Mouse (Mus musculus): ENCODE data around the gene Plod3. TPM values are rescaled to one million over a fixed set of nuclear protein-coding genes. Genes with fewer than 3 reads are reported as not detected.
A peak's percentile ranks its signal among the peaks of the same experiment; 100 is the strongest.

Gene Plod3
- polyA plus RNA-seq, 1 experiment from 2014 or later: 34.8 TPM

DNA sequence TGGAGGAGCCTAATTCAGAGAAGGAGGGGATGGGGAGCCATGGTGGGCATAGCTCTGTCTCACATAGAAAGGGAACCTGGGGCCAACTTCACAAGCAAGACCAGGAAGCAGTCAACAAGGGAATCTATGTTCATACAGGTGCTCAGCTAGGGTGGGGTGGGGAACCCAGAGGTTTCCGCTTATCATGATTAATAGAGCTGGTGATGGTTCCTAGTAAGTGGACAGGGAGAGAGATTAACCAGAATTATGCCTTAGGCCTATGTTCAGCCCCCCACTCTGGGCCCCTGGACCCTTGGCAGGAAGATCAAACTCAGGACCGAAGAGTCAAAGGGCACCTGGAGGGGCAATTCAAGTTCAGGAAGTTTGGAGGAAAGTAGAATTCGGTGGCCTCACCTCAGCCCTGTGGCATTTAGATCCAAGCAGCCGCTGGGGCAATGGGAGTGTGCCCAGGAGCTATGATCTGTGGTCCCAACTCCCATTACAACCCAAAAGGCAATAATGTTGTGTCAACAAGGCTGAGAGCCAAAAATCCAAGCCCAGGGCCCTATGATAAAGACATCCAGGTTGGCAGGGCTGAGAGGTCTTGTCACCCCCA, 19.9 kb upstream of the Plod3 start:
- Histone ChIP-seq H3K36me3 (ENCODE audit: control insufficient read depth, insufficient read depth, low read length) (peaks cover 14% of the 10 kb centered on the region; the same call in 1 of the 2 replicates), H3K27me3 (ENCODE audit: control insufficient read depth, insufficient read depth, low read length) (no peaks in the 10 kb centered on the region), H3K27ac (ENCODE audit: low read depth, low read length) (0 out of 2 replicates have a peak overlapping the region, but pooled peaks have one; percentile 14), H3K4me3 (ENCODE audit: low read depth, low read length) (no peak overlapping the region; the same call in 1 of the 2 replicates), H3K4me1 (ENCODE audit: control insufficient read depth, insufficient read depth, low read length) (0 out of 2 replicates have a peak, but pooled peaks cover 6% of the 10 kb centered on the region), H3K9ac (ENCODE audit: low read length) (no peak overlapping the region), H3K9me3 (ENCODE audit: control insufficient read depth, low read length) (no peaks in the 10 kb centered on the region), H3K4me2 (ENCODE audit: low read depth) (no peak overlapping the region)
- no peak for DNase-seq (ENCODE audit: low spot score)
- 95% methylated on average over 4 of the region's 4 CpGs for WGBS
- no peak for ATAC-seq (ENCODE audit: insufficient read depth, low FRiP score, low TSS enrichment)

- WGBS: 76% methylated on average over 10 of the region's 10 CpGs
- DNase-seq (ENCODE audit: low spot score): no peak
Observed at GRCm38 (mm10) chr5:136967592-136967991, 19.2 kb upstream of the Plod3 start.

GRCm38 (mm10) chr5:136970703-136971102, 16.1 kb upstream of the Plod3 start:
- DNase-seq (ENCODE audit: low spot score): peak; percentile 54
- no peaks in the 10 kb centered on the region for H3K9me3 ChIP-seq (ENCODE audit: control insufficient read depth, low read length)
- no peaks in the 10 kb centered on the region for H3K27me3 ChIP-seq (ENCODE audit: control insufficient read depth, insufficient read depth, low read length)
- H3K4me1 ChIP-seq (ENCODE audit: control insufficient read depth, insufficient read depth, low read length): 0 out of 2 replicates have a peak, but pooled peaks cover 4% of the 10 kb centered on the region
- no peak overlapping the region for H3K4me3 ChIP-seq (ENCODE audit: low read depth, low read length)
- WGBS: 65% methylated on average over 1 of the region's 1 CpGs
- H3K4me2 ChIP-seq (ENCODE audit: low read depth): no peak overlapping the region
- H3K36me3 ChIP-seq (ENCODE audit: control insufficient read depth, insufficient read depth, low read length): 0 out of 2 replicates have a peak, but pooled peaks cover 6% of the 10 kb centered on the region
- no peak for ATAC-seq (ENCODE audit: insufficient read depth, low FRiP score, low TSS enrichment)
- no peak overlapping the region for H3K9ac ChIP-seq (ENCODE audit: low read length)
- no peak overlapping the region for H3K27ac ChIP-seq (ENCODE audit: low read depth, low read length)

More at GRCm38 (mm10) chr5:136967592-136967991, 19.2 kb upstream of the Plod3 start:
- Histone ChIP-seq H3K9ac (ENCODE audit: low read length) (no peak overlapping the region), H3K9me3 (ENCODE audit: control insufficient read depth, low read length) (no peaks in the 10 kb centered on the region), H3K4me1 (ENCODE audit: control insufficient read depth, insufficient read depth, low read length) (0 out of 2 replicates have a peak, but pooled peaks cover 6% of the 10 kb centered on the region), H3K27me3 (ENCODE audit: control insufficient read depth, insufficient read depth, low read length) (no peaks in the 10 kb centered on the region), H3K4me3 (ENCODE audit: low read depth, low read length) (no peak overlapping the region), H3K27ac (ENCODE audit: low read depth, low read length) (no peak overlapping the region), H3K36me3 (ENCODE audit: control insufficient read depth, insufficient read depth, low read length) (peaks cover 14% of the 10 kb centered on the region; the same call in 1 of the 2 replicates), H3K4me2 (ENCODE audit: low read depth) (no peak overlapping the region)
- ATAC-seq (ENCODE audit: insufficient read depth, low FRiP score, low TSS enrichment): no peak

DNA sequence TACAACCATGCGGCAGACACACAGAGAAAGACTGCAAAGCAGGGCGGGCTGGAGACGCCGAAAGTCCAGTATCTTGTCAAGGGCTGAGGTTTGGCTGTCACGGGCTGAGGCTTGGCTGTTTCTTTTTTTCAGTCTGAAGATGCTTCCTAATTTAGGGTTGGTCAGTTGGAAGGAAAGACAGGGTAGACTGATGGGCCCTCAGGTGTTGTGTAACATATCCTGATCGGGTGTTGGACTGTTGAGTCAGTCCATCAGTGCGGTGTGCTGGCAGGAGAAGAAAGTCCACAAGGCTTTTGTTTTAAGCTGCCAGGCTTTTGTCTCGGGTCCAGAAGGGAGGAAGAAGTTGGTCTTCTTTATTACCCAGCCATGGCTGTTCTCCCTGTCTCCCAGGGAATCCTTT, 13.1 kb upstream of the Plod3 start:
- WGBS: 79% methylated on average over 8 of the region's 8 CpGs
- no peak for ATAC-seq (ENCODE audit: insufficient read depth, low FRiP score, low TSS enrichment)
- DNase-seq (ENCODE audit: low spot score): no peak
- Histone ChIP-seq H3K4me3 (ENCODE audit: low read depth, low read length) (no peak overlapping the region), H3K9ac (ENCODE audit: low read length) (no peak overlapping the region), H3K36me3 (ENCODE audit: control insufficient read depth, insufficient read depth, low read length) (no peaks in the 10 kb centered on the region), H3K27ac (ENCODE audit: low read depth, low read length) (no peak overlapping the region), H3K27me3 (ENCODE audit: control insufficient read depth, insufficient read depth, low read length) (no peaks in the 10 kb centered on the region), H3K4me2 (ENCODE audit: low read depth) (no peak overlapping the region), H3K9me3 (ENCODE audit: control insufficient read depth, low read length) (no peaks in the 10 kb centered on the region), H3K4me1 (ENCODE audit: control insufficient read depth, insufficient read depth, low read length) (no peaks in the 10 kb centered on the region)

DNA sequence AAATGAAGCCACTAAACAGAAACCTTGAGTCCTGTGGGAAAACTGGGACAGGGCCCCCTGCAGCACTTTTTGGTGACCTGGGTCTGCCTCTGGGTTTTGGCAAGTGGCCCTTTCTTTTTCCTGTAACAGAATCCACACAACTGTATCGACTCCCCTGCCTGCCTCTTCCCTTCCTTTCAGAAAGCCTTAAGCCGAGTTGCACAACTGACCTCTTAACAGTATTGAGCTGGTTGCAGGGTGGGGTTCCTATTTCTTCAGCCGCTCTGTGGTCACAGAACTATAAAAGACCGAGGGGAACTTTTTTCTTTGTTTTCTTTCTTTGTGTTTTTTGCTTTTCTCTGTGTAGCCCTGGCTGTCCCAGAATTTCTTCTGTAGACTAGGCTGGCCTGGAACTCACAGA, 9.1 kb upstream of the Plod3 start:
- no peaks in the 10 kb centered on the region for H3K27me3 ChIP-seq (ENCODE audit: control insufficient read depth, insufficient read depth, low read length)
- no peaks in the 10 kb centered on the region for H3K9me3 ChIP-seq (ENCODE audit: control insufficient read depth, low read length)
- DNase-seq (ENCODE audit: low spot score): no peak
- WGBS: 80% methylated on average over 3 of the region's 4 CpGs
- no peak overlapping the region for H3K9ac ChIP-seq (ENCODE audit: low read length)
- no peak overlapping the region for H3K27ac ChIP-seq (ENCODE audit: low read depth, low read length)
- H3K4me3 ChIP-seq (ENCODE audit: low read depth, low read length): no peak overlapping the region
- no peaks in the 10 kb centered on the region for H3K4me1 ChIP-seq (ENCODE audit: control insufficient read depth, insufficient read depth, low read length)
- no peak for ATAC-seq (ENCODE audit: insufficient read depth, low FRiP score, low TSS enrichment)
- H3K4me2 ChIP-seq (ENCODE audit: low read depth): no peak overlapping the region
- 0 out of 2 replicates have a peak, but pooled peaks cover 2% of the 10 kb centered on the region for H3K36me3 ChIP-seq (ENCODE audit: control insufficient read depth, insufficient read depth, low read length)

- no peaks in the 10 kb centered on the region for H3K9me3 ChIP-seq (ENCODE audit: control insufficient read depth, low read length)
- ATAC-seq (ENCODE audit: insufficient read depth, low FRiP score, low TSS enrichment): no peak
- no peak for DNase-seq (ENCODE audit: low spot score)
- H3K27ac ChIP-seq (ENCODE audit: low read depth, low read length): no peak overlapping the region
- H3K9ac ChIP-seq (ENCODE audit: low read length): no peak overlapping the region
- no peaks in the 10 kb centered on the region for H3K4me1 ChIP-seq (ENCODE audit: control insufficient read depth, insufficient read depth, low read length)
- H3K4me2 ChIP-seq (ENCODE audit: low read depth): no peak overlapping the region
- no peak overlapping the region for H3K4me3 ChIP-seq (ENCODE audit: low read depth, low read length)
- 0 out of 2 replicates have a peak, but pooled peaks cover 2% of the 10 kb centered on the region for H3K36me3 ChIP-seq (ENCODE audit: control insufficient read depth, insufficient read depth, low read length)
- H3K27me3 ChIP-seq (ENCODE audit: control insufficient read depth, insufficient read depth, low read length): no peaks in the 10 kb centered on the region
- WGBS: 84% methylated on average over 2 of the region's 2 CpGs
Observed at GRCm38 (mm10) chr5:136979762-136980161, 7.1 kb upstream of the Plod3 start.

DNA sequence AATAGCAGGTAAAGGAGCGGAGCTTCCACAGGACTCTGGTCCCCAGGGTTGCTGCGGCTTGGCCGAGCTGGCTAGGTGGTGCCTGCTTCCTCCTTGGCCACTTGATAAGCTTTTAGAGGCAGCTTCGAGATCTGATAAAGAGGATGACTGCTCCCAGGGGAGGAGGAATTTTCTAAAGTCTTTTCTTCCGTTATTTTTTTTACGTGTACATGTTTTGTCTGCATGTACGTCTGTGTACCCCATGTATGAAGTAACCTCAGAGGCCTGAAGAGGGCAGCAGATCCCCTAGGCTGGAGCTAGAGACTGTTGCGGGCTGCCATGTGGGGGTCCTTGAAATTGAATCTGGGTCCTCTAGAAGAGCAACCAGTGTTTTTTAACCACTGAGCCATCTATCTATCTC, 5.8 kb upstream of the Plod3 start:
- Histone ChIP-seq H3K36me3 (ENCODE audit: control insufficient read depth, insufficient read depth, low read length) (0 out of 2 replicates have a peak, but pooled peaks cover 2% of the 10 kb centered on the region), H3K27me3 (ENCODE audit: control insufficient read depth, insufficient read depth, low read length) (no peaks in the 10 kb centered on the region), H3K27ac (ENCODE audit: low read depth, low read length) (no peak overlapping the region), H3K4me2 (ENCODE audit: low read depth) (no peak overlapping the region), H3K9me3 (ENCODE audit: control insufficient read depth, low read length) (no peaks in the 10 kb centered on the region), H3K9ac (ENCODE audit: low read length) (no peak overlapping the region), H3K4me3 (ENCODE audit: low read depth, low read length) (no peak overlapping the region), H3K4me1 (ENCODE audit: control insufficient read depth, insufficient read depth, low read length) (peaks cover 2% of the 10 kb centered on the region; the same call in 1 of the 2 replicates)
- DNase-seq (ENCODE audit: low spot score): no peak
- no peak for ATAC-seq (ENCODE audit: insufficient read depth, low FRiP score, low TSS enrichment)
- WGBS: 89% methylated on average over 8 of the region's 8 CpGs

DNA sequence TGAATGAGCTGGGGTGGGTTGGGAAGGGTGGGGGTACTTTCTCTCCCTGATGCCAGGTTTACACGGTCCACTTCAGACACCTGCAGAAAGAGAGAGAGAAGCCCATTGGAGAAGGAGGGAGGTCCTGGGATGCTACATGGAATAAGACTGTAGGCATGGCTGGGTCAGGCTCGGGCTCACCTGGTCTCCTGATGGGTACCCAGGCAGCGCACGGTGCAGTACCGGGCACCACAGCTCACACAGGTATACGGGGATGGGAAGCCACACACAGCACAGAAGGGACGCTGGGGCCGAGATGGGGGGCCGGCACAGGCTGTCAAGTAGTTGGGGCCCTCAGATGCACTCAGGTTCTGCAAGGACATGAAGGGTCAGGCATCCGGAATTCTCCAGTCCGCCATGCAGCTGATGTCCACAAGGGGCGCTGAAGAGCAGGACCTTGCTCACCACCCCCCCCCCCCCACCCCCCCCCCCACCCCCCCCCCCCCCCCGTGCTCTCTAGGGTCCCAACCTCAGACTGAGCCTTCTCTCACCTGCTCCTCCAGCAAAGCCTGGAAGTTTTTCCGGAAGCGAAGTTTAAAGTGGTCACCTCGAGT, 4.4 kb upstream of the Plod3 start:
- Histone ChIP-seq H3K4me2 (ENCODE audit: low read depth) (no peak overlapping the region), H3K27ac (ENCODE audit: low read depth, low read length) (no peak overlapping the region), H3K4me3 (ENCODE audit: low read depth, low read length) (no peak overlapping the region), H3K27me3 (ENCODE audit: control insufficient read depth, insufficient read depth, low read length) (no peaks in the 10 kb centered on the region), H3K36me3 (ENCODE audit: control insufficient read depth, insufficient read depth, low read length) (0 out of 2 replicates have a peak, but pooled peaks cover 2% of the 10 kb centered on the region), H3K9me3 (ENCODE audit: control insufficient read depth, low read length) (no peaks in the 10 kb centered on the region), H3K4me1 (ENCODE audit: control insufficient read depth, insufficient read depth, low read length) (peaks cover 5% of the 10 kb centered on the region; the same call in 1 of the 2 replicates), H3K9ac (ENCODE audit: low read length) (no peak overlapping the region)
- WGBS: 52% methylated on average over 15 of the region's 16 CpGs
- ATAC-seq (ENCODE audit: insufficient read depth, low FRiP score, low TSS enrichment) (no peak), DNase-seq (ENCODE audit: low spot score) (peak; percentile 60)

DNA sequence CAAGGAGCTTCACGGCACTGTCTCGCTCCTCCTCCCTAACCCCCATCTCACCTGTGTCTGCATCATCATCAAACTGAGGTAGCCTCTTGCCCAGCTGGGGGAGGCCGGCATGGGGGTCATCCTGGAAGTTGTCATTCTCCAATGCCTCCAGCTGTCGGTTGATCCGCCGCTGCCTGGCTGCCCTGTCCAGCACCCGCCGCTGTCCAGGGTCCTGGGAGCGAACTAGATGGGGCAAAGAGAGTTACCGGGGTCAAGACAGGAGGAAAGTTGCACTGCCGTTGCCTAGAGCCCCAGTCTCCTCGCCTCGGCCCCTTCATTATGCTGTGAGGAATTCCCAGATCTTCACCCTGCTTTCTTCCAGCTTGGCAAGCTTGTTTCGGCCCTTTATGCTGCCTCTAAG, 2.0 kb upstream of the Plod3 start:
- WGBS: 55% methylated on average over 14 of the region's 14 CpGs
- ATAC-seq (ENCODE audit: insufficient read depth, low FRiP score, low TSS enrichment): no peak
- H3K9ac ChIP-seq (ENCODE audit: low read length): no peak overlapping the region
- no peak overlapping the region for H3K4me2 ChIP-seq (ENCODE audit: low read depth)
- no peak for DNase-seq (ENCODE audit: low spot score)
- no peaks in the 10 kb centered on the region for H3K9me3 ChIP-seq (ENCODE audit: control insufficient read depth, low read length)
- peaks cover 2% of the 10 kb centered on the region; the same call in 1 of the 2 replicates for H3K36me3 ChIP-seq (ENCODE audit: control insufficient read depth, insufficient read depth, low read length)
- peaks cover 12% of the 10 kb centered on the region; the same call in 1 of the 2 replicates for H3K4me1 ChIP-seq (ENCODE audit: control insufficient read depth, insufficient read depth, low read length)
- H3K4me3 ChIP-seq (ENCODE audit: low read depth, low read length): no peak overlapping the region
- no peaks in the 10 kb centered on the region for H3K27me3 ChIP-seq (ENCODE audit: control insufficient read depth, insufficient read depth, low read length)
- no peak overlapping the region for H3K27ac ChIP-seq (ENCODE audit: low read depth, low read length)
